ENCODE assay signal across 8 mouse cellular contexts in genomic region chr11:76645955-76646354, GRCm38 (mm10). TPM values are rescaled to one million over a fixed set of nuclear protein-coding genes. Genes with fewer than 3 reads are reported as not detected.
DNase-seq lines count a peak whose midpoint lies in the region; ATAC-seq lines count a peak whose summit lies in the region.

No protein-coding gene starts in this region.

- peaks cover 3% of the 10 kb centered on the region; the same call in 1 of the 2 replicates for H3K27me3 ChIP-seq in intestine, embryonic 14.5 days (replicated peaks; ENCODE audit: control insufficient read depth, insufficient read depth, low read length)

- peaks cover 5% of the 10 kb centered on the region; the same call in 1 of the 2 replicates for H3K4me1 ChIP-seq in intestine, embryonic 14.5 days (replicated peaks; ENCODE audit: control insufficient read depth, insufficient read depth, low read length)

- peak; percentile 79; the same call in 1 of the 2 replicates for ATAC-seq in intestine, embryonic 14.5 days (replicated peaks; ENCODE audit: low FRiP score, low TSS enrichment, low read depth)
- ATAC-seq in megakaryocyte-erythroid progenitor cell, adult 5-6 weeks (replicated peaks; ENCODE audit: low FRiP score, low TSS enrichment, poor library complexity, severe bottlenecking): peak; percentile 83

- no peaks in the 10 kb centered on the region for H3K36me3 ChIP-seq in intestine, embryonic 14.5 days (ENCODE audit: control insufficient read depth, insufficient read depth, low read length)

- intact Hi-C loops in left cerebral cortex, postnatal 14 days (cut with DNase I): loop anchor here (2.0 to 5.0 kb wide), 4 partner anchors 67 to 189 kb away; no protein-coding TSS in a partner anchor

- DNase-seq in adipocyte (ENCODE audit: low spot score): peak; percentile 88
- DNase-seq in embryo, embryonic 10.5 days (ENCODE audit: low spot score): peak; percentile 95
- peak; percentile 67 for DNase-seq in gastrocnemius, postnatal 25 days
- DNase-seq in intestine, embryonic 14.5 days (ENCODE audit: low spot score): peak; percentile 97
- DNase-seq in left cerebral cortex, postnatal 14 days (ENCODE audit: low spot score in 2 of 2): peak; percentile 95 to 97
- peak; percentile 89 for DNase-seq in right cerebral cortex, postnatal 25 days
- peak; percentile 82 to 87 for DNase-seq in urinary bladder, postnatal 36 days (ENCODE audit: low spot score in 2 of 2)

- WGBS in intestine, embryonic 14.5 days: under 1% methylated on average over 19 of the region's 19 CpGs

- peak overlapping the region; percentile 48 for H3K4me2 ChIP-seq in intestine, embryonic 14.5 days (ENCODE audit: low read length)

- no peak overlapping the region for H3K9ac ChIP-seq in intestine, embryonic 14.5 days (ENCODE audit: low read length)

- H3K4me3 ChIP-seq in intestine, embryonic 14.5 days (ENCODE audit: low read depth, low read length): peak overlapping the region; percentile 26; the same call in 1 of the 2 replicates

- H3K9me3 ChIP-seq in intestine, embryonic 14.5 days (ENCODE audit: control insufficient read depth, low read length): no peaks in the 10 kb centered on the region

- H3K27ac ChIP-seq in intestine, embryonic 14.5 days (ENCODE audit: low read depth): no peak overlapping the region; the same call in 1 of the 2 replicates

RNA-seq across cellular contexts. Expression of gene Abr, which starts 23.8 kb away (rescaled TPM):
- total RNA-seq in gastrocnemius, postnatal 25 days (2021): 10 to 100 TPM; 11.3 to 11.6 TPM
- polyA plus RNA-seq in intestine, embryonic 14.5 days (2014; fragmentation: Nextera tagmentation; extraction: Ambion mirVana): 41.1 and 44.3 TPM in 2 replicates
- 100 to 1,000 TPM; 424 to 443 TPM for total RNA-seq in left cerebral cortex, postnatal 14 days (2021)
- 7.2 TPM in 2 replicates for total RNA-seq in megakaryocyte-erythroid progenitor cell, adult 5-6 weeks (2014; fragmentation: Nextera tagmentation)
- 8.0 and 10.9 TPM in 2 replicates for total RNA-seq in megakaryocyte-erythroid progenitor cell, adult 5-6 weeks (2017)

RNA-seq across cellular contexts. Expression of gene Bhlha9, which starts 26.3 kb away (rescaled TPM):
- total RNA-seq in gastrocnemius, postnatal 25 days (2021): not detected
- polyA plus RNA-seq in intestine, embryonic 14.5 days (2014; fragmentation: Nextera tagmentation; extraction: Ambion mirVana): 0.15 and 0.24 TPM in 2 replicates
- total RNA-seq in left cerebral cortex, postnatal 14 days (2021): 1 to 10 TPM; 3.4 to 4.2 TPM
- total RNA-seq in megakaryocyte-erythroid progenitor cell, adult 5-6 weeks (2014; fragmentation: Nextera tagmentation): not detected in 2 replicates
- not detected in 2 replicates for total RNA-seq in megakaryocyte-erythroid progenitor cell, adult 5-6 weeks (2017)

RNA-seq across cellular contexts. Expression of gene Trarg1, which starts 33.7 kb away (rescaled TPM):
- total RNA-seq in gastrocnemius, postnatal 25 days (2021): 1 to 10 TPM in 1 of 2 experiments, under 1 TPM in 1; 0.84 to 8.2 TPM
- 0.08 and 0.19 TPM in 2 replicates for polyA plus RNA-seq in intestine, embryonic 14.5 days (2014; fragmentation: Nextera tagmentation; extraction: Ambion mirVana)
- under 1 TPM; 0.61 to 0.75 TPM for total RNA-seq in left cerebral cortex, postnatal 14 days (2021)
- not detected in 2 replicates for total RNA-seq in megakaryocyte-erythroid progenitor cell, adult 5-6 weeks (2014; fragmentation: Nextera tagmentation)
- not detected in 2 replicates for total RNA-seq in megakaryocyte-erythroid progenitor cell, adult 5-6 weeks (2017)

Comparison
In these comparisons a context has a peak if more than half of its experiments do, and no peak if none do; other contexts are left out.
1. RNA of gene Abr, which starts 23.8 kb away (total RNA-seq): 424 to 443 TPM in left cerebral cortex, postnatal 14 days; 11.3 to 11.6 TPM in gastrocnemius, postnatal 25 days and 7.2 to 10.9 TPM in megakaryocyte-erythroid progenitor cell, adult 5-6 weeks; every median in the first group is over 10 times any median in the second.
2. RNA of gene Bhlha9, which starts 26.3 kb away (total RNA-seq): 3.4 to 4.2 TPM in left cerebral cortex, postnatal 14 days; not detected in gastrocnemius, postnatal 25 days and not detected in megakaryocyte-erythroid progenitor cell, adult 5-6 weeks; every median in the first group is over 4 times any median in the second.
3. Peak in every context shown above with its lines, with median percentiles within 50 percentile points of each other: DNase-seq.